Mouse (Mus musculus): ENCODE measurements around the gene Cstb.

Cstb gene

DNA sequence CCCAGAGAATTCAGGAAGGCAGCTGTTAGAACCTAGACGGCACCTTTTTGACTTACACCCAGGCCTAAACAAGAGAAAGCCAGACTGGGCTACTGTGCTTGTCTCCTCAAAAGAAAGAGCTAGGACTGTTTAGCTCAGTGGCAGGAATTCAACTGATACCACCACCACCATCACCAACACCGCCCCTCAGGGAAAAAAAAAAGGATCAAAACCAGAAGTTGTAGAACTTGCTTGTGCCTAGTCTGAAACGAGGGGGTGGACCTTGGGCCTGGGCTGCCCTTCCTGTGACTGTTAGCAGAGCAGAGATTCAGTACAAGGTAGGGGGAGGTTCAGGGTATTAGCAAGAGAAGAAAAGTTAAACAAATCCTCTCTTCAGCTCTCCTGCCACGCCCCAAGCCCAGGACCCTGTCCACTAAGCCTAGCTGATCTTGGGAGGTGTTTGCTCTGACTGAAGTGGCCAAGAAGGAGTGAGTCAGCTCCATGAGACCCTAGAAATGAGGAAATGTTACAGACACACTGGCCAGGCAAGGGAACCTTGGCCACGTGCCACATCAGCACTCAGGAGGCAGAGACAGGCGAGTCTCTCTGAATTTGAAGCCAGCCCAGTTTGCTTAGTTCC, 757 bp downstream of the Cstb start:
- TF ChIP-seq POU5F1 (IDR thresholded peaks at IDR 0.05; ENCODE audit: borderline replicate concordance, low read length) (no peak), CTCF (conservative IDR thresholded peaks at IDR 0.05; ENCODE audit: low read length) (no peak), NANOG (IDR thresholded peaks at IDR 0.05; ENCODE audit: borderline replicate concordance, low read length) (no peak)
- Histone ChIP-seq H3K27me3 (ENCODE audit: insufficient read depth, low read length) (no peaks in the 10 kb centered on the region), H3K4me1 (replicated peaks; ENCODE audit: low read depth, low read length) (peaks cover 66% of the 10 kb centered on the region), H3K9me3 (ENCODE audit: low read length) (no peaks in the 10 kb centered on the region), H3K4me3 (replicated peaks; ENCODE audit: low read length) (peak overlapping the region; percentile 91), H3K36me3 (ENCODE audit: insufficient read depth, low read length) (peaks cover 19% of the 10 kb centered on the region)

DNA sequence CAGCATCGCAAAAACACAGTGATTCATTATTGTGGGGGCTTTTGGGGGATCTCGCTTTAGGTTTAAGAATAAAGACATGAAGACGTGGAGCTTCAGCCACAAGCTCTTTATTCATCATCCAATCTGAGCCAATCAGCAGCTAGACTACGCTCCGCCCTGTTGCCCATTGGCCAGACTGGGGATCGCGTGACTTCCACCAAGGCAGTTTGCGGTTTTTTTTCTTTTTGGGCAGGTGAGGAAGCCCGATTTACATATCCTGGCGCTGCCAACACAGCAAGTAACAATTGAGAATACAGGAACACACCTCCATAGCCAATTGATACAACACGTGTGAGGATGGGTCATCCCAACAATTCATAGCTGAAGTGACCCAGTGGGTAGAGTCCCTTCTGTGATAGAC, 2.6 kb downstream of the Cstb start:
- Histone ChIP-seq H3K9me3 (ENCODE audit: low read length) (no peaks in the 10 kb centered on the region), H3K4me1 (replicated peaks; ENCODE audit: low read depth, low read length) (peaks cover 66% of the 10 kb centered on the region), H3K36me3 (ENCODE audit: insufficient read depth, low read length) (peaks cover 19% of the 10 kb centered on the region), H3K27me3 (ENCODE audit: insufficient read depth, low read length) (no peaks in the 10 kb centered on the region), H3K4me3 (replicated peaks; ENCODE audit: low read length) (no peak overlapping the region; the same call in 1 of the 2 replicates)
- no peak for TF ChIP-seq CTCF (conservative IDR thresholded peaks at IDR 0.05; ENCODE audit: low read length)
- no peak for TF ChIP-seq NANOG (IDR thresholded peaks at IDR 0.05; ENCODE audit: borderline replicate concordance, low read length)

DNA sequence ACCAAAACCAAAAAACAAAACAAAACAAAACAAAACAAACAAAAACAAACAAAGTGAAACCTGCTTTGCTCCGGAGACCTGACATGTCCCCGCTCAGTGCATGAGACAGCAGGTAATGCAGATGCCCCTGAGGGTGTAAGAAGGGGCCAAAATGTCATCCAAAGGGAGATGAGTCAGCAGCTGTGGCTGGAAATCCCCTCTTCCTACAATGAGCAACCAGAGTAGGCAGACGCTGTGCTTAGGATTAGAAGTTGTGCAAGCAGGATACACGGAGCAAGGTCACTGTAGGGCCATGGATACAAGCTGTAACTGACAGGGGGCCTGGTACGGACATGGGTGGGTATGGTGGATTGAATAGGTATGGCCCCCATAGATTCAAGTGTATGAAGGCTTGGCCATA, 3.7 kb downstream of the Cstb start:
- TF ChIP-seq NANOG (IDR thresholded peaks at IDR 0.05; ENCODE audit: borderline replicate concordance, low read length): no peak
- H3K36me3 ChIP-seq (ENCODE audit: insufficient read depth, low read length): peaks cover 19% of the 10 kb centered on the region
- peaks cover 59% of the 10 kb centered on the region for H3K4me1 ChIP-seq (replicated peaks; ENCODE audit: low read depth, low read length)
- H3K4me3 ChIP-seq (replicated peaks; ENCODE audit: low read length): no peak overlapping the region
- no peaks in the 10 kb centered on the region for H3K9me3 ChIP-seq (ENCODE audit: low read length)
- H3K27me3 ChIP-seq (ENCODE audit: insufficient read depth, low read length): 0 out of 2 replicates have a peak, but pooled peaks cover under 1% of the 10 kb centered on the region

DNA sequence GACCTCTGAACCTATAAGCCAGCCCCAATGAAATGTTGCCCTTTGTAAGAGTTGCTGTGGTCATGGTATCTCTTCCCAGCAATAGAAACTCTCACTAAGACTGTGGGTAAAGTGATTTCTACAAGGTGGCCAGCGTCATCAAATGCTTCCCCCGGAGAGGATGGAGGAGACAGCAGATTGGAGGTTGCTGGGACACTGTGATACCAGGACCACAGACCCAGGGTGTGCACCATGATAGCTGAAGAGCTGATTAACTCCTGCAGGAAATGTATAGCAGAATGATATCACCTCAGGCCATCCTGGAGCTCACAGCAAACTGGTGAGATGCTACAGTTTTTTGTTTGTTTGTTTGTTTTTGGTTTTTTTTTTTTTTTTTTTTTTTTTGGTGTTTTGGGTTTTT, 4.3 kb downstream of the Cstb start:
- Histone ChIP-seq H3K4me3 (replicated peaks; ENCODE audit: low read length) (no peak overlapping the region), H3K4me1 (replicated peaks; ENCODE audit: low read depth, low read length) (peaks cover 53% of the 10 kb centered on the region)
- TF ChIP-seq POU5F1 (IDR thresholded peaks at IDR 0.05; ENCODE audit: borderline replicate concordance, low read length): no peak
- no peak for TF ChIP-seq CTCF (conservative IDR thresholded peaks at IDR 0.05; ENCODE audit: low read length)
- no peak for TF ChIP-seq NANOG (IDR thresholded peaks at IDR 0.05; ENCODE audit: borderline replicate concordance, low read length)

GRCm38 (mm10) chr10:78432853-78433252, 7.4 kb downstream of the Cstb start:
- Histone ChIP-seq H3K4me3 (replicated peaks; ENCODE audit: low read length) (no peak overlapping the region), H3K36me3 (ENCODE audit: insufficient read depth, low read length) (peaks cover 8% of the 10 kb centered on the region), H3K27me3 (ENCODE audit: insufficient read depth, low read length) (peaks cover 9% of the 10 kb centered on the region; the same call in 1 of the 2 replicates), H3K9me3 (ENCODE audit: low read length) (no peaks in the 10 kb centered on the region), H3K4me1 (replicated peaks; ENCODE audit: low read depth, low read length) (peaks cover 33% of the 10 kb centered on the region)
- TF ChIP-seq POU5F1 (IDR thresholded peaks at IDR 0.05; ENCODE audit: borderline replicate concordance, low read length) (no peak), CTCF (conservative IDR thresholded peaks at IDR 0.05; ENCODE audit: low read length) (no peak)

More for the DNA sequence above, 4.3 kb downstream of the Cstb start:
- H3K36me3 ChIP-seq (ENCODE audit: insufficient read depth, low read length): peaks cover 19% of the 10 kb centered on the region
- no peaks in the 10 kb centered on the region for H3K9me3 ChIP-seq (ENCODE audit: low read length)
- H3K27me3 ChIP-seq (ENCODE audit: insufficient read depth, low read length): peaks cover 6% of the 10 kb centered on the region; the same call in 1 of the 2 replicates

DNA sequence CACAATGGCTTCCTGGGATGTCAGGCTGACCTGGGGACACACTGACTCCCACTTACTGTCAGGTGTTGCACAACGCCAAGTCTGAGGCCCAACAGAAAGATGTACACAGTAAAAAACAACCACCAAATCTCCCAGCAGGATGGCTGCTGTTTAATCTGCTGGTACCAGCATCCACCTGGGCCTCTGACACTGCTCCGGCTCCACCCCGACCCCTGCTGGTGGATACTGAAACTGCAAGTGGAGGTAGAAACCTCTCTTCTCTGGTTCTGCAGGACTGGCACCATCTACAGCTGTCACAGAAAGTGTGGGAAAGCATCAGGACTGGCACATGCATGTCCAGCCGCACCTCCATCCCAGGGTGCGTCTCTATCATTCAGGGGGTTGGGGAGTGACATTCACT, 12.6 kb downstream of the Cstb start:
- peaks cover 36% of the 10 kb centered on the region for H3K36me3 ChIP-seq (ENCODE audit: insufficient read depth, low read length)
- peak; percentile 97 for TF ChIP-seq CTCF (conservative IDR thresholded peaks at IDR 0.05; ENCODE audit: low read length)
- TF ChIP-seq NANOG (IDR thresholded peaks at IDR 0.05; ENCODE audit: borderline replicate concordance, low read length): no peak
- H3K9me3 ChIP-seq (ENCODE audit: low read length): no peaks in the 10 kb centered on the region
- peaks cover 9% of the 10 kb centered on the region; the same call in 1 of the 2 replicates for H3K27me3 ChIP-seq (ENCODE audit: insufficient read depth, low read length)
- no peak overlapping the region for H3K4me3 ChIP-seq (replicated peaks; ENCODE audit: low read length)
- peaks cover 37% of the 10 kb centered on the region for H3K4me1 ChIP-seq (replicated peaks; ENCODE audit: low read depth, low read length)

DNA sequence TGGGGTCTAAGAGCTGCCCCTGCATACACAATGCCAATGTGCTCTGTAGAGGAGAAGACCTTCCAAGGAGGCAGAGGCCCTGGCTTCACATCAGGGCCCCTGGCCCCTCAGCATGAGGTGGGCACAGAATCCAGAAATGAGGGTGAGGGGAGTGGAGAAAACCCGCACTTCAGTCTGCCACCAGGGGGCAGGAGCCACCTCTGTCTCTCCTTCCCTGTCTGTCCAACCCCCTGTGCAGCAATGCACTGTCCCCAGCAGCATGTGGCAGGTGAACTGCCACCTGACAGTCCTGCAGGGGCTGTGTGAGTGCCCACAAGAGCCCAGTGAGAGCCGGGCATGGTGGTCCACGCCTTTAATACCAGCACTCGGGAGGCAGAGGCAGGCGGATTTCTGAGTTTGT, 14.1 kb downstream of the Cstb start:
- Histone ChIP-seq H3K9me3 (ENCODE audit: low read length) (no peaks in the 10 kb centered on the region), H3K36me3 (ENCODE audit: insufficient read depth, low read length) (peaks cover 50% of the 10 kb centered on the region), H3K4me1 (replicated peaks; ENCODE audit: low read depth, low read length) (peaks cover 34% of the 10 kb centered on the region), H3K4me3 (replicated peaks; ENCODE audit: low read length) (no peak overlapping the region), H3K27me3 (ENCODE audit: insufficient read depth, low read length) (peaks cover 5% of the 10 kb centered on the region; the same call in 1 of the 2 replicates)
- peak; percentile 71 for TF ChIP-seq CTCF (conservative IDR thresholded peaks at IDR 0.05; ENCODE audit: low read length)
- TF ChIP-seq NANOG (IDR thresholded peaks at IDR 0.05; ENCODE audit: borderline replicate concordance, low read length): no peak

GRCm38 (mm10) chr10:78439990-78440389, 14.5 kb downstream of the Cstb start:
- no peak for TF ChIP-seq NANOG (IDR thresholded peaks at IDR 0.05; ENCODE audit: borderline replicate concordance, low read length)
- Histone ChIP-seq H3K27me3 (ENCODE audit: insufficient read depth, low read length) (peaks cover 4% of the 10 kb centered on the region; the same call in 1 of the 2 replicates), H3K4me1 (replicated peaks; ENCODE audit: low read depth, low read length) (peaks cover 34% of the 10 kb centered on the region), H3K4me3 (replicated peaks; ENCODE audit: low read length) (no peak overlapping the region), H3K36me3 (ENCODE audit: insufficient read depth, low read length) (peaks cover 54% of the 10 kb centered on the region), H3K9me3 (ENCODE audit: low read length) (no peaks in the 10 kb centered on the region)

GRCm38 (mm10) chr10:78440812-78441211, 15.3 kb downstream of the Cstb start:
- no peaks in the 10 kb centered on the region for H3K27me3 ChIP-seq (ENCODE audit: insufficient read depth, low read length)
- peaks cover 34% of the 10 kb centered on the region for H3K4me1 ChIP-seq (replicated peaks; ENCODE audit: low read depth, low read length)
- peaks cover 62% of the 10 kb centered on the region for H3K36me3 ChIP-seq (ENCODE audit: insufficient read depth, low read length)
- no peak for TF ChIP-seq POU5F1 (IDR thresholded peaks at IDR 0.05; ENCODE audit: borderline replicate concordance, low read length)
- TF ChIP-seq CTCF (conservative IDR thresholded peaks at IDR 0.05; ENCODE audit: low read length): peak; percentile 83
- no peak overlapping the region for H3K4me3 ChIP-seq (replicated peaks; ENCODE audit: low read length)
- no peaks in the 10 kb centered on the region for H3K9me3 ChIP-seq (ENCODE audit: low read length)

Data from E14TG2a.4 (cell line).